Mouse (Mus musculus) layer of hippocampus, postnatal 14 days (tissue): ENCODE data around the gene Ctr9. TPM values are rescaled to one million over a fixed set of nuclear protein-coding genes. Genes with fewer than 3 reads are reported as not detected.

Experiments
- DNase-seq, 2 experiments: peaks; one replicate each; pipeline ENCODE4 v3.0.0; 2021 to 2022; ENCODE audit warnings: low spot score in 2 of 2, mixed read lengths in 1 of 2
- total RNA-seq, 2 experiments: library from RNA; stranded (reverse); gene quantifications; 2 replicates each; pipeline ENCODE4 v1.2.3; 2021

Ctr9 gene
- total RNA-seq, 2 experiments from 2014 or later = 51.6 to 55.8 TPM

DNA sequence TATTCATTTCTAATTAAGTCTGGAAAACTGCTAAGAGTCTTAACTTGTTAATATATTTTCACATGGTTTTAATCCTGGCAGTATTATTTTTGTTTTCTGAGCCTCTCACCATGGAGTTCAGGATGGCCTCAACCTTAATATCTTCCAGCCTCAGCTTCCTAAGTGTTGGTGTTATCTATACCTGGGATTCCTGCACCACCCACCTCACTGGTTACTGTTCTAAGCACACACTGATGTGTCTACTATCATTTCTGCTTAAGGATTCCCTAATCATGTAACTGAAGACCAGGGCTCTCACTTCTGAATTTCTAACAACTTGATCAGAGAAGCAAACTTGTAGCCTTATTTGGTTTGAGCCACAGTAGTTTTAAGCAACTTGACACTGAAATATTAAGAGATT, 56.4 kb downstream of the Ctr9 start:
- DNase-seq = no peak

DNA sequence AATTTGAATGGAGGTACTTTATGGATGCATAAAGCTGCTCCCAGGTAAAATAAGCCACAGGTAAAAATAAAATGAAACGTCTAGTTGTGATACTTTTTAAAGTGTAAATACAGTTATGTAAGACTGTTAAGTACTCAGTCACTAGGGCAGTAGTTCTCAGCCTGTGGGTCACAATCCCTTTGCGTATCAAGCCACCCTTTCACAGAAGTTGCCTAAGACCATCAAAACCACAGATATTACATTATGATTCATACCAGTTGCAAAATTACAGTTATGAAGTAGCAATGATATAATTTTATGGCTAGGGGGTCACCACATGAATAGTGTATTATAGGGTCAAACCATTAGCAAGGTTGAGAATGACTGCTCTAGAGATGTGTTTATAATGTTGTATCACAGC, 66.4 kb downstream of the Ctr9 start:
- DNase-seq = no peak

DNA sequence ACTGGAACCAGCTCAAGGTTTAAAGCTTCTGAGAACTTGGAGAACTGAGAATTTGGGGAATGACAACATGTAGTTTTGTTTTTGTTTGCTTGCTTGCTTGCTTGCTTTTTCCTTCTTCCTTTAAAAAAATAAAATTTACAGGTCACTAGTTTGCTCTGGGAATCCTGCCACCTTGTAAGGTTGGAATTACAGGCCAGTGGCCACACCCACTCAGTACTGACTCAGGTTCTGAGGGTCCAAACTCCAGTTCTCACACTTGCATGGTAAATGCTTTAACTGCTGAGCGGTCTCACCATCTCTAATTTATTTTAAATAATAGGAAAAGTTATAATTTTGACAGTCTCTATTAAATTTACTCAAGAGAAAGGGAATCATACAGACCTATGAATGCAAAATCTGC, 69.4 kb downstream of the Ctr9 start:
- no peak for DNase-seq

Other genes starting within 250 kb of the Ctr9 start
- gene Rnf141, start 184.5 kb upstream of the Ctr9 start, total RNA-seq = 10 to 100 TPM; 80.5 to 82.7 TPM
- gene Lyve1, start 165.7 kb upstream of the Ctr9 start, total RNA-seq = 1 to 10 TPM; 2.5 to 3.5 TPM
- gene Mrvi1, start 46.5 kb upstream of the Ctr9 start, total RNA-seq = 1 to 10 TPM; 1.5 to 2.3 TPM
- gene Eif4g2, start 54.1 kb downstream of the Ctr9 start, total RNA-seq = 100 to 1,000 TPM; 857 to 878 TPM